Mouse (Mus musculus) cortical plate, adult 2 months (tissue): Measurements from ENCODE around the gene Samd4b.
"Not testable (repeated sequence)": the region's sequence is repeated elsewhere in the genome, so short reads cannot be mapped to it uniquely, and the experiment has no call there.

Experiments
- CTCF ChIP-seq: fragments of 200-500 bp; IDR thresholded peaks from 2 replicates; pipeline ENCODE4 v1.5.1; 2011; ENCODE audit warnings: mild to moderate bottlenecking, control low read depth, low read length; ENCODE audit not compliant: insufficient read depth; ENCODE audit errors: extremely low read depth
- POLR2A ChIP-seq: fragments of 200-500 bp; IDR thresholded peaks from 2 replicates; pipeline ENCODE4 v1.6.1; 2011; ENCODE audit warnings: mild to moderate bottlenecking, low read length, control low read depth; ENCODE audit not compliant: insufficient read depth; ENCODE audit errors: extremely low read depth

- TF ChIP-seq CTCF, POLR2A: not testable (repeated sequence)
These were observed 75.4 kb downstream of the Samd4b start, which contains the start of gene Ifnl3 for GRCm38 (mm10) chr7:28522536-28522935.
